Mouse (Mus musculus) olfactory bulb, adult 2 months (tissue): ENCODE data around the gene Cdc37l1. TPM values are rescaled to one million over a fixed set of nuclear protein-coding genes. Genes with fewer than 3 reads are reported as not detected.

ENCODE experiments used
- H3K27ac ChIP-seq: fragments of 200-500 bp; 2 replicates; pipeline ENCODE4 v1.5.1; 2012; ENCODE audit warnings: low read depth, low read length; ENCODE audit not compliant: insufficient read depth
- H3K4me1 ChIP-seq: fragments of 200-500 bp; 2 replicates; pipeline ENCODE4 v1.6.1; 2012; ENCODE audit warnings: low read length; ENCODE audit not compliant: control insufficient read depth, insufficient read depth
- H3K4me3 ChIP-seq: fragments of 200-500 bp; 2 replicates; pipeline ENCODE4 v1.5.1; 2012; ENCODE audit warnings: mild to moderate bottlenecking, low read depth, low read length, moderate library complexity; ENCODE audit not compliant: insufficient read depth
- CTCF ChIP-seq: fragments of 200-500 bp; IDR thresholded peaks from 2 replicates; pipeline ENCODE4 v1.5.1; 2012; ENCODE audit warnings: low read depth, mild to moderate bottlenecking, low read length, moderate library complexity; ENCODE audit not compliant: insufficient read depth
- POLR2A ChIP-seq: fragments of 200-500 bp; IDR thresholded peaks from 2 replicates; pipeline ENCODE4 v1.6.1; 2012; ENCODE audit warnings: mild to moderate bottlenecking, low read depth, low read length, moderate library complexity; ENCODE audit not compliant: insufficient read depth
- WGBS: fragments of 180-500 bp; shearing (Covaris S2); methylation state at CpG from one replicate; pipeline ENCODE4 v1.1.7; 2018; 5-methylcytosine and 5-hydroxymethylcytosine counted together
- polyA plus RNA-seq: library from polyadenylated mRNA; stranded (reverse); fragments of >200 nt; gene quantifications from 2 replicates; pipeline ENCODE4 v1.2.4, GENCODE M21; 2012; ENCODE audit warnings: low replicate concordance; ENCODE audit not compliant: missing spikeins, insufficient read depth, insufficient read length

Gene Cdc37l1
- polyA plus RNA-seq, 1 experiment, result not detected

DNA sequence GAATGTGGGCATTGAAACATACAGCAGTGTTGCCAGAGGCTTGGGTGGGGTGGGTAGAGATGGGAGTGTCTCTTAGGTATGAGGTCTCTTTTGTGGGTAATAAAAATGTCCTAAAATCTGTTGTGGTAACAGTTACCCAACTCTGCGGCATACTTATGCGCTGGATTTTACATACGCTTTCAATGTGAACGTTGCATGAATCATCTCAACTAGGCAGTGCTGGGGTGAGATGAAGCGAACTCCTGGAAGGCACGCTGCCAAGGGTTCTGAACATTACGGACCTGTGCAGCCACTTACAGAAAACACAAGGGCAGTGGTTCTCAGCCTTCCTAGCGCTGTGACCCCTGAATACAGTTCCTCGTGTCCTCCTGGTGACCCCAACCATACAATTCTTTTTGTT, 52.5 kb downstream of the Cdc37l1 start:
- Histone ChIP-seq H3K4me1 (no peaks in the 10 kb centered on the region; the same call in 1 of the 2 replicates), H3K4me3 (no peak overlapping the region), H3K27ac (no peak overlapping the region)
- WGBS, result 76% methylated on average over 9 of the region's 9 CpGs
- TF ChIP-seq CTCF (no peak), POLR2A (no peak)

DNA sequence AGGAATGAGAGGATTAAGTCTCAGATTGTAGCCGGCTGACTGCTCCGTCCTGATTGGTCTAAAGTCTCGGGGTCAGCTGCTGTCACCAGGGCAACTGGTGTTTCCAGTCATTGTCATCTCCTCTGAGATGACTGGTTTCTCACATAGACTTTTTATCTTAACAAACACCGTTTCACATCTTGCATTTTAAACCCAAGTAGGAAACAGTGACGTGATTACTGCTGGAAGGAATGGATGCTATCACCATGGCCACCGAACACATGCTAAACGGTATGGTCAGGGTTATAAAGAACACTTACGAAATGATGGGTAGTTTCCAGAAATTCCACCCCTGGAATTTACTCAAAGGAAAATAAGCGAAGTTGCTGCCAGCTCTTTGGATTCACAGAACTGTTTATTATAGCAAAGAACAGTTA, 54.2 kb downstream of the Cdc37l1 start:
- no peak for TF ChIP-seq CTCF
- Histone ChIP-seq H3K27ac (no peak overlapping the region), H3K4me1 (peaks cover 4% of the 10 kb centered on the region), H3K4me3 (no peak overlapping the region)
- 35% methylated on average over 9 of the region's 9 CpGs for WGBS

DNA sequence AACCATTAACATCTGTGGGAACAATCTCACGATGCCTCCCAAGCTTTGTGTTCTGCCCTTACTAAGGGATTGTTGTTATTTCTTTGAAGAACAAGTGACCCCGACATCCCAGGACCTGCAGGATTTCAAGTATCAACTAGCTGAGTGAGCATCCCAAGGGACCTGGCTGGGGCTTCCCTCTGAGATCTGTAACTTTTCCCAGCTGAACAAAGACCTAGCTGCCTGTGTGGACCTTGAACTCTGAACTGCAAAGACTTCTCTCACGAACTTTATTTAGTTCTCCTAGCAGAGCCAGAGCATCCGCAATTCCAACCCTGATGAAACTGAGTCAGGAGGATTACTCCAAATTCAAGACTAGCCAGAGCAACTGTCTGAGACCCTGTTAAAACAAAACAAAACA, 55.2 kb downstream of the Cdc37l1 start:
- Histone ChIP-seq H3K4me1 (peaks cover 4% of the 10 kb centered on the region), H3K27ac (no peak overlapping the region), H3K4me3 (no peak overlapping the region)
- 68% methylated on average over 4 of the region's 4 CpGs for WGBS
- TF ChIP-seq CTCF (no peak), POLR2A (no peak)

DNA sequence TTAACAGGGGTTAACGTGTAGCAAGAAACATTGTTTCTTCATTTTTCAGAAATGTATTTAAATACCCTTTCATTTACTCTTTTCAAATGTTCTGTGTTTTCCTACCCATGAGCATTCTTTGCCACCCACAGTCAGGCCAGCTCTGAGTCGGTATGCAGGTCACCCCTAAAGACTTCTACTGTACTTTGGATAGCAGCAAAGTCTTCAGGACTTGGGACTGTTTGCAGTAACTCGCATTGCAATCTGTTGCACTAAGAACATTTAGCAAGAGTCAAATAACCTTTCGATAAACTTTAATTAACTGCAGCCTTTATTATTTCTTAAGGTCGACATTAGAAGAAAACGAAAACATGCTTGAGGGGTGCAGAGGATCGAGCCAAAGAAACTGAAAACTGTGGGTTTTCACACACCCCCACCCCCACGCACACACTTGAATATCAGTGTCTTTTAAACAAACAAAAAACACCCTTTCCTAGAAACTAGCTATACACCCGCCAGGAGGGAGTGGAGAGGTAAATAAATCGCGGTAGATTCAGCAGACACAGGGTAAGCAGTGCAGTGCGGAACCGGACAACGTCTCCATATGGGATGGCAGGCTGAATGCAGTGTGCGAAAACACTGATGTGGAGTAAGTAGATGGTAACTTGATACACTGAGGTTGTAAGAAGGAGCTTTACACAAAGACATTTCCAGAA, 56.0 kb downstream of the Cdc37l1 start:
- Histone ChIP-seq H3K4me3 (peak overlapping the region; percentile 33), H3K27ac (no peak overlapping the region), H3K4me1 (peaks cover 4% of the 10 kb centered on the region)
- TF ChIP-seq CTCF (no peak), POLR2A (no peak)
- 25% methylated on average over 15 of the region's 15 CpGs for WGBS

- peaks cover 4% of the 10 kb centered on the region for H3K4me1 ChIP-seq
- 0 out of 2 replicates have a peak overlapping the region, but pooled peaks have one; percentile 75 for H3K27ac ChIP-seq
- TF ChIP-seq POLR2A (no peak), CTCF (no peak)
- 14% methylated on average over 4 of the region's 4 CpGs for WGBS
- peak overlapping the region; percentile 71 for H3K4me3 ChIP-seq
Measured at GRCm38 (mm10) chr19:29046961-29047333, 56.8 kb downstream of the Cdc37l1 start.

DNA sequence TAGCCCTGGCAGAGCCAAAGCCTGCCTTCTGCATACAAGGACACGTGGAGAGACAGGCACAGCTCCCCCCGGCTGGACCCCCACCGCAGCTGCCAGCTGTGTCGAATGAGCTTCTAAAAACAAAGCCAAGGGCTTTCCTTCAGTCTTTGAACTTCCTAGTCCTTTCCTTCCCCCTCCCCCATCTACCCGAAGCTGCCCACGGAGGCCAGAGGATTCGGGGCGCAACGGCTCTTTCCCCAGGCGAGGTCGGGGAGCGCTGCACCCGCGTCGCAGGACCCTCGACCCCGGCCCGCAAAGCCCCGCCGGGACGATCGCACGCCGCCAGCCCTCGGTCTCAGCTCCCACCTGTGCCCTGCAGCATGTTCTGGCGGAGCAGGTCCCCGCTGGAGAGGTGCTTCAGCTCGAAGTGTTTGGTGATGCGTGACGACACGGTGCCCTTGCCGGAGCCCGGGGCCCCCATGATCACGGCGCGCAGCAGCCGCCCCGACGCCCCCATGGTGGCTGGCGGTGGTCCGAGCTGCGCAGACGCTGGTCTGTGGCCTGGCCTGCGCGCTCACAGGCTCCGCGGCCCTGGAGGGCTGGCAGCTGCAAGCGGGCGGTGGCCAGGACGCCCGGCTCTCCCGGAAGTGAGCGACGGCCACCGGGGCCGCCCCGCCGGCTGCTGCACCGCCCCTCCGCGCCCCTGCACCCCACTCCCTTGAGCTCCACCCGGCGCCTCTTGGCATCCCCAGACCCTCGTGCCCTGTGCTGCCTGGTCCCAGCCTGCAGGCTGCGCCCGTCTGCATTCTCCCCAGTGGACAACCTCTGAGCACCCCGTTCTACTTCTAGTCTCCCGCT, 57.4 kb downstream of the Cdc37l1 start, which contains the start of gene Ak3:
Gene Ak3, minus strand, starts transcription at position 628 of the 837 bp plus-strand sequence.
- Histone ChIP-seq H3K4me3 (peak within 1 kb of the TSS; percentile 71), H3K27ac (peak within 1 kb of the TSS; percentile 75), H3K4me1 (peaks cover 4% of the 10 kb centered on the region)
- TF ChIP-seq POLR2A (peak; percentile 47; the same call in 1 of the 2 replicates), CTCF (0 out of 2 replicates have a peak, but pooled peaks have one; percentile 7)
- WGBS, result under 1% methylated on average over 68 of the region's 68 CpGs

DNA sequence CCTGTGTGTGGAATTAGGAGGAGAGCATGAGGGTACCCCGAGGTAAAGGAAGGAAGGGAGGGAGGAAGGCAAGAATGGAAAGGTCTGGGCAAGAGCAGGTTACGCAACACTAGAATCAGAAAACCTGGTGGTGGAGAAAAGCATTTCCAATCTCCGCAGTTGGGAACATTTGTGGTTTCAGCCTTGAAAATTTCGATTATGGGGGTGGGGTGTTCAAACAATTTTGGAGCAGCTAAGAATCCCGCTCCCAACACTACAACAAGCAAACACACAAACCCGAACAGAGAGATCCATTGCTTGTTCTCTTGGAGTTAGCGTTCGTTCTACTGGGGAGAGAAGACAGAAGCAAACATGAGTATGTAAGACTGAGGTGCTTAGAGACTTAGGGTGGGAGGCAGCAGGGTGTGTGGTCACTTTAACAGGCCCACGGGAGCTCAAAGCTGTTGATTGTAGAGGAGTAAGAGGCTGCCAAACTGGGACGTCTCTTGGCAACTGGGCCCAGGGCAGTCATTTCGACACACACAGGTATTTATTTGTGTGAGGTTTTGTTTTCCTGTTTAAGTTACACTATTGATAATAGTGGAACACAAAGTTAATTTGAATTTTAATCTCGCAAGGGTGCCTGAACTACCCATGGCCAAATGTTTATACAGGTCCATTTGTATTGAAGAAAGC, 59.4 kb downstream of the Cdc37l1 start:
- H3K27ac ChIP-seq, result no peak overlapping the region
- 75% methylated on average over 12 of the region's 12 CpGs for WGBS
- TF ChIP-seq POLR2A (no peak), CTCF (no peak)

GRCm38 (mm10) chr19:29050186-29050980, 60.2 kb downstream of the Cdc37l1 start:
- no peak overlapping the region for H3K27ac ChIP-seq
- H3K4me1 ChIP-seq, result peaks cover 4% of the 10 kb centered on the region
- H3K4me3 ChIP-seq, result no peak overlapping the region
- WGBS, result 86% methylated on average over 9 of the region's 9 CpGs
- TF ChIP-seq CTCF (no peak), POLR2A (no peak)

More for the DNA sequence above, 59.4 kb downstream of the Cdc37l1 start:
- Histone ChIP-seq H3K4me1 (peaks cover 4% of the 10 kb centered on the region), H3K4me3 (no peak overlapping the region)
